Mouse (Mus musculus) natural killer cell, adult 2 months (primary cell): ENCODE data around the gene Tgfb3.
A peak's percentile ranks its signal among the peaks of the same experiment; 100 is the strongest.

Experiments
- DNase-seq, 2 experiments: peaks; one replicate each; pipeline ENCODE4 v3.0.0; 2022; ENCODE audit warnings: low spot score in 2 of 2

Gene Tgfb3

DNA sequence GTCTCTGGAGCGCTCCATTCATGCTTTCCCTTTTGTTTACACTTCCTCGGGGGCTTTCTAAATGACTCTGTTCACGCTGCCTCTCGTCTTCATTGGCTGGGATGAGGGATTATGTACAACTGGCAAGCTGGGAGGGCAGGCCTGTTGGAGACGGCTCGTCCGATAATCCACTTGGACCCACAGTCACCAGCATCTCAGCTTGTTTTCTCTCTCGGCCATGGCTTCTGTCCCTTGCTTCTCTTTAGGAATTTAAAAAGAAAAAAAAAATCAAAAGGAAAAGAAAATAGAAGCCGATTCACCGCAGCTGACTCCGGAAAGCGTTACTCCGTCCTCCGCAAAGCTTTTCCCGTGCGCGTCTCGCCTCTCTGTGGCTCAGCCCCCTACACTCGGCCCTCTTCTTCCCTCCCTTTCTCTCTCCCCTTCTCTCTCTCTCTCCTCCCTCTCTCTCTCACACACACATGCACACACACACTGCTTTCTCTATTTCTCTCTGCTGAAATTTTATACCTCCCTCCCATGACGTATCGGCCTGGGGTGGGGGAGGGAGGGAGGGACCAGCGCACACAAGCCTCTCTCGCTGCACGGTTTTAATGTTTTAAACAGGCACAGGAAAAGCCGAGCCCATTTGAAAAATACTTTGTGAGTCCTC is at the start of gene Tgfb3:
Tgfb3 (minus strand) TSS at position 489 of the 649 bp plus-strand sequence.
- DNase-seq: peak; percentile 11 to 39

DNA sequence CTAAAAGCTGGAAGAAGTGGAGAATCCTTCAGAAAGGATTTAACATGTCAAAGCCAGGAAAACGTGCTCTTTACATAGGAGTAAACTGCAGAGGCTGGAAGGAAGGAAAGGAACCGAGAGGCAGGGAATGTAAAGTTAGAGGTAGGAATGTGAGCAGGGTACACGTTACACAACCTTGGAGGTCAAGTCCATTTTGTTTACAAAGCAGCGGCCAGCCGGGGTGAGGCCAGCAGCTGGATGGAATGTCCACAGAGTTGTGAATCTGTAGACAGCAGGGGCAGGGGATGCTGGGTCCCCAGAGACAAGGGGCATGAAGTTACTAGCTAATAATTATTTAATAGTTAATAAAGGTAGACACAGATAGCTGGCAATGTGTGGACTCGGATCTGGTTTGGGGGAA is 49.3 kb upstream of the Tgfb3 start:
- DNase-seq: no peak

DNA sequence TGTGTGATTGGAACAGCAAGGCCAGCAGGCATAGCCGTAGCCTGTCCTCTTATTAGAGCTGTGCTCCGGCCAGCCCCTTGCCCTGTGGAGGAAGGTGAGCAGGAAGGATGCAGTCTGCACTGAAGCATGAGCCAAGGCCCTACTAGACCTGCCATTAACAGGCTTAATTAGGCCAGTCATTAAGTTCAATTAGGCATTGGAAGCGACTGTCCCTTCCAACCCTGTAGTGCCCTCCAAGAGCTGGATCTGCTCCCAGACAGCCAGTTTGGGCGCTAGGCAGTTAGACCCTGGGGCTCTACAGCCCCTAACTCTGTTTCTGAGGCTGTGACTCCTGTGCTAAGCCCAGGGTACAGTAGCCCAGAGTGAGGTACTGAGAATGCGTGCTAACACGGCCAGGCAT is 45.2 kb upstream of the Tgfb3 start:
- DNase-seq: no peak

DNA sequence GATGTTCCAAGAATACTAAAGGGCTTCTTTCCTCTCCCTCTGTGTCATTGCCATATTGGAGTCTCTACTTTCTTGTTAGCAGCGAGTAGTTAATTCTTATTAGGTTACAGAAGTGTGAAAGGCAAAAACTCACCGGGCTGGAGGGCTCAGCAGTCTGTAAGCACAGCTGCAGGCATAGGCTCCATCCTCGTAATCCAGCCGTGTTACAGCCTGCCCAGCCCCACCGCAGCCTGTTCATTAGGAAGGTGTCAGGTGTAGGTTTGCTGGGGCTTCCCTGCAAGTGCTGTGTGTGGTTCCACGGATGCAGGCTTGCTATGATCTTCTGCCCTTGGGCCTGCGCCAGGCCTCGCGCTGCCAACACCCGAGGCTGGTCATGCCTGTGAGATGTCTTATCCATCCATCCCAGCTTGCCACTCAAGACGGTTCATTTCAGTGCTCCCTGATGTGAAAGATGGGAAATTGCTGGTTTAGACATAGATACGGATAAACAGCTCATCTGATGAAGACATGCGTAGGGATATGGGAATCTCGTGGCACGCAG is 37.5 kb upstream of the Tgfb3 start:
- no peak for DNase-seq

DNA sequence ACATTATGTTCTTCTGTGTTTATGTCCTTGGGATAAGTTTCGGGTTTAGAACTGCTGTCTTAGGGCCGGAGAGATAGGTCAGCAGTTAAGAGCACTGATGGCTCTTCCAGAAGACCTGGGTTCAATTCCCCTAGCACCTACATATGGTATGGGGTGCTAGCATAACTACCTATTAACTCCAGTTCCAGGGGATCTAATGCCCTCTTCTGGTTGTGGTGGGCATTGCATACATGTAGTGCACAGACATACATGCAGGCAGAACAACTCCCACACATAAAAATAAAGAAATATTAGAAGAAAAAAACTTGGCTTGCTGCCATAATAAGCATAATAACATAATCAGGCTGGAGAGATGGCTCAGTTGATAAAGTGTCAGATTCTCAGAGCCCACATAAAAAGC is 31.8 kb upstream of the Tgfb3 start:
- peak in 1 of 2 experiments; percentile 33 for DNase-seq

DNA sequence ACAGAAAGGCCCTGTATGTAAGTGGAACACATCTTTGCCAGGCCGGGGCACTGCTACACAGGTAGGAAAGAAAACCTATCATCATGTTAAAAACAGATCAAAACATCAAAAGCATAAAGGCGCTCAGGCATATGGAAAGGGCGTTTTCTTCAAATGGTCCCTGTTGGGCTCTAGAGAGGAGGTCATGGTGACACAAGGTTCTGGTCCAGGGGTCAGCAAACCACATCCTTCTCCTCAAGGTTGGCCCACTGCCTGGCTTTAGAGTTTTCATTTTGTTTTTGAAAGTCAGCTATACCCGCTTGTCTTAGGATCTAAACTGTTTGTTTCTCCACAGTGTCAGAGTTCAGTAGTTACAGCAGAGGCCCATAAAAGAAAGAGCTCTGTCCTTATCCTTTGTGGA is 30.7 kb upstream of the Tgfb3 start:
- DNase-seq: peak in 1 of 2 experiments; percentile 32

DNA sequence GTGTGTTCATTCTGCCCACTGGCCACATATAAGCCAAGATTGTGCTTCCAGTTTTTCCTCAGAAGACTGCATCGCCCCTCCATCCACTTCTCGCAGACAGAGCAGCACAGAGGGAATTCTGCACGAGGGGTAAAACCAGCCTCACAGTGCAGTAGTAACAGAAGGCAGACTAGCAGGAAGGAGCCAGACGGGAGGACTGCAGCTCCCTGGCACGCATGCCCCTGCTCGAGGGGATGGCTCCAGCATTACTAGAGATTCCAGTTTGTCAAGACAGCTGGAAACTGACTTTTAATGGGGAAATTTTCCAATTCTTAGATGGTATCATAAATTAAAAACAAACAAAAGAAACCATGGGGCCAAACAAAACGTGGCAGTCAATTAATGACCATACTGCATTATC is 28.8 kb upstream of the Tgfb3 start:
- DNase-seq: no peak

DNA sequence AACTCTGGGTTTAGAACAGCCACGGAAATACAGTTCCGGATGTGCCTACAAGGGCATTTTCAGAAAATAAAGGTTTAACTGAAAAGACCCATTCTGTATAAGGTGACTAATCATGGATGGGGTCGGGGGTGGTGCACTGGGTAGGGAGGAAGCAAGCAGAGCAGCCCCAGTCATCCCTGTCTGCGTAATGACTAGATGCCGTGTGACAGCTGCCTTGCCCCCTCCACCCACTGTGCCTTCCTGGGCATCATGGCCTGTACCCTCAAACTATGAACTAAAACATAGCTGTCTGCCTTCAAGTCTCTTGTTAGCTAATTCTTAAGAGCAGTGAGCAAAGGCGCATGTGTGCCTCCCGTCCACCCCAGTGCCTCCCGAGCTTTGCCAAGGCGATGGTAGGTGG is 27.2 kb upstream of the Tgfb3 start:
- no peak for DNase-seq

DNA sequence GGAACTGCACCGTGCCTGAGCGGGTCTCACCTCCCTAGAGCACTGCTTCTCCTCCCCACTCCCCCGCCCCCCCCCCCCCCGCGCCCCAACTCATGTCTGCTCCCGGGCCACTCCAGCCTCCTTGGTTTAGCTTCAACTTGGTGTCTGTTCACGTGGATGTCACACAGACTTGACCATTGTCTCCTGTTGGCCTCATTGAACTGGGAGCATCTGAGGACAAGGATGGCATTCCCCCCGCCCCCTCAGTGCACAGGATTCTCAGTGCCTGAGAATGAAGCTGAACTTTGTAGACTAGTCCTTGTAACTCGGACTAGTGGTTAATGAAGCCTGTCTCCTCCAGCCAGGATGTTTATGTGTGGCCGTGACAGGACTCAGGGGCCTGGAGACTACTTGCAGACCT is 26.7 kb upstream of the Tgfb3 start:
- DNase-seq: no peak

DNA sequence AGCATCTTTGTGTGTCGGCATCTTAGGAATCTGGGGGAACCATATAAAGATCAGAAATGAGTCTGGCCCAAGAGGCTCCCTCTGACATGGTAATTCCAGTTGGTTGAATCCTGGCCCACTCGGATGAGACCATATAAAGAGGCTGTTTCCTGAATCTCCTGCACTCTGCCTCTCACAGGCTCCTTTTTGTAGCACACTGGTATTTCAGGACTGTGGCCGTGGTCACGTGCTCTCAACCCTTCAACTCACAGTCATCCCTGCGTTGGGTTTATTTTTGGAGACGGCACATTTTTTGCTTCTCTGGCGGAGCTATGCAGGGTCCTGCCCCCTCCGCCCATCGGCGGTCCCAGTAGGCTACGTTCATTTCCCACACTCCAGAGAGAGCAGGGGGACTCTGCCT is 25.5 kb upstream of the Tgfb3 start:
- no peak for DNase-seq

DNA sequence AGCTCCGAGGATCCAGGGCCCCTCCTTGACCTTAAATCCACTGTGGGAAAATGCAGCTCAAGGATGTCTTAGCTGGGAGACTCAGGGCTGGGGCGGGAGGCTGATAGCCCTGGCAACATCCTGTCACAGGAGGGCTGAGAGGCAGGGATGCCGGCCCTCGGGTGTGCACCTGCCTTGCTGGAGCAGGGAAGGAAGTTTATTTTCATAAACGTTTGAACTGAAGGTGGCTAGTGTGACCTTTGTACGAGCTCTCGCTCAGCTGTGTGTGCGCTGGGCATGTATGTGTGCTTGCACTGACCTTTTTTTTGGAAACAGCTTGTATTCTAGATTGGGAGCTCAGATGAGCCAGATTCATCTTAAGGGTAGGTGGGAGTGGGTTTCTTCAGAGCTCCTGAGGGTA is 25.0 kb upstream of the Tgfb3 start:
- DNase-seq: no peak

DNA sequence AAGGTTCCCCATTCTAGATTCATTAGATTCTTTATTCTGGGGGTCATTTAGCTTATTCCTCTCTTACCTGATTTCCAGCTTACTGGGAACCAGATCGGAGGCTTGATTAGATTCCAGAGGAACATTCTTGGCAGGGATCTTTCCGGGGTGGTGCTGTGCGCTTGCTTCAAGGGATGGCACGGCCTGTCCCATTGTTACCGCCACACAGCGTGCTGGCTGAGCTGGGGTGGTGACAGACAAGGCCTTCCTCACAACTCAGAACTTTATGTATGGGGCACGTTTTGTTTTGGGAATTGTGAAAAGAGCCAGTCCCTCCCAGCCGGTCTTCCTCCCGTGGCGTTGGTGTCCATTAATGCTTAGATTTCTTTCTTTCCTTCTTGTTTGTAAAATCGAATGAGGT is 24.6 kb upstream of the Tgfb3 start:
- DNase-seq: no peak

DNA sequence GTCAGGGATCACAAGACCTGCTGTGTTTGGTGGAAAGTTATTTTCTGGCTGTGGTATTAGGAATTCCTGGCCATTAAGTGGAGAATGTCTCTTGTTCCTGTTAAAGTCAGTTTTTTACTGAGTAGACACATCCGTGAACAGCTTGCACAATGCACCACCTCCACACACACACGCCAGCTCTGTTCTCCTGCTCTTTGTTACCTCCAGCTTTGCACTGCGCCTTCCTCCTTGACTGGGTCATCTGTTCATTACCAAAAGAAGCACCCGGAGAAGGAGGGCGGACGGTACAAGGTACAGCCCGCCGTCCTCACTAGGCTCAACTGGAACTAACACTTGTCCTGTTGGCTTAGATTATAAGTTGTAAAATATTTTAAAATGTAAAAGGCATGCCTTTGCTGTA is 23.8 kb upstream of the Tgfb3 start:
- no peak for DNase-seq

DNA sequence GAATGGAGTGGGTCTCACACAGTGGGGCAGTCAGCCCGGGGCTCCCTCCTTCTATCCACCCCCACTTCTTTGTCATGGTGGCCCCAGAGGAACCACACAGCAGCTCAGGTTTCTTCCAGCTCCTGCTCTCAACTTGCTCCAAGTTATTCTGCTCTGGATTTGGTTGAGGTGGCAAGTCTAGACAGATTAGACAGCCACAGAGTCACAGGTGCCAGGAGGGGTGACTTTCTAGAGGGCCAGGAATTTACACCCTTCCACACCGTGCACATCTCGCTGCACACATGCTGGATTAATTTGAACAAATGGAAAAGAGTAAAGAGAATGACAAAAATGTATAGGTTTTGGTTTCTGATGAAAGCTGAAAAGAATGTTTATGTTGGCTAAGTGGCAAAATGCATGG is 21.9 kb upstream of the Tgfb3 start:
- no peak for DNase-seq

DNA sequence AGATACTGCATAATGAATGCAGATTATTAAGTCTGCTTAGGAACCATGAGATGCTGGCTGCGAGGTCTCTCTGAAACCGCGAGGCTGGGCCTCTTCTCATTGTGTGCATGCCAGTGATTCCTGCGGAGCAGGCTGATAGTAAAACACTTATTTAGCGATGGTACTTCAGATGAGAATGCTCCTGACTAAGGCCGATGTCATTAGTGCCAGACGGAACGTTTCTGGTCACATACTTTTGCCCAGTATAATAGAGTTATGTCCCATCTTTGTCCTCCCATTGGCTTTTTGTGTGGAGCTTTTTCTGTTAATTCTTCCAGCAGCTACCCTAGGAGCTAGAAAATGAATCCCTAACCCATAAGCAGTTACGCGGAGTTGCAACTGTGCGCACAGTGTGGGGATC is 18.9 kb upstream of the Tgfb3 start:
- no peak for DNase-seq

DNA sequence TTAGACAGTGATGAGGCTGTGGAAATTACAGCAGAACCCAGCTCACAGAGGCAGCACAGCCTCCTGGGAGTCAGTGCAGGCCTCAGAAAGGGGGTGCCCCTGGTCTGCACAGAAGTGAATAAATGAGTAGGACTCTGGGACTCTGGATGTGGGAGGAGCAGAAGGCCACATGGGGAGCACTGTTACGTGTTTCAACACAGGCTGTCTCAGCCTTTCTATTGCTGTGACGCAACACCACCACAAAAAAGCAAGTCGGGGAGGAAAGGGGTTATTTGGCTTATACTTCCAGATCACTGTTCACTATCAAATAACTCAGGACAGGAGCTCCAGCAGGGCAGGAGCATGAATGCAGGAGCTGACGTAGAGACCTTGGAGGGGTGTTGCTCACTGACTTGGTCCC is 17.0 kb upstream of the Tgfb3 start:
- no peak for DNase-seq

DNA sequence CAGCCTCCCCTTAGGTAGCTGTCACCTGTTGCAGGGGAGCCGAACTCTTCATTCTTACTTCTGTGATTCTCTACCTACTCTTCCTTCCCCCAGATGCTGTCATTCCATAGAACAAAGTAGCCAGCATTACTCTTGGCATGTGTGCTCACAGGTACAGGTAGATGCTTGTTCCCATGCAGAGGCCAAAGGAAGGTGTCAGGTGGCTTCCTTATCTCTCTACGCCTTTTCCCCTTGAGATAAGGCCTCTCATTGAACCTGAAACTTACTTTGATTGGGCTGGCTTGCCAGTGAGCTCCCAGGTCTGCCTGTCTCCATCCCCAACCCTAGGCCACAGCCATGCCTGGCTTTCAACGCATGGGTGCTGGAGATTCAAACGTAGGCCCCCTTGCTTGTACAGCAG is 15.2 kb upstream of the Tgfb3 start:
- no peak for DNase-seq

DNA sequence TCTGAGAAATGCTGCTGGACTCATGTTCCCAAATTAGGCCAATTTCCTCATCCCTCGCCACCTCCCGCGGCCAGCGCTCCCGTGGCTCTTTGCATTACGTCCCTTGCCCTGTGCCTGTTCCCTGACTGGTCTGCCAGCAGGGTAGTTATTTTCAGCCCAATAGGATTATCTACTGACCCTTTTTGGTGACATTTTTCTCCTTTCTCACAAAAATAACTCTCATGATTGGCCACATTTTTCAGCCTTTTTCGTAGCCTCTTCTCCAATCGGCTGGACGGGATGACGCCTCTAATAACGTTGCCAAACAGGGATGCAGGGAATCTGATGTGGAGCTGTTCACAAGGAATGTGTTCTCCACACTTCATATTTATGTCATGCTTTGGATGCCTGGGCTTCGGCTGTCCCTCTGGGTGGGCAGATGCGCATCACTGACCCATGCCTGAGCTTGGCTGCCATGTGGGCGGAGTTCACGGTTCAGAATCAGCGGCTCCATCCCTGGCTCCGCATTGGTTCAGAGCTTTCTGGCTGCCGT is 12.8 kb upstream of the Tgfb3 start:
- DNase-seq: no peak

DNA sequence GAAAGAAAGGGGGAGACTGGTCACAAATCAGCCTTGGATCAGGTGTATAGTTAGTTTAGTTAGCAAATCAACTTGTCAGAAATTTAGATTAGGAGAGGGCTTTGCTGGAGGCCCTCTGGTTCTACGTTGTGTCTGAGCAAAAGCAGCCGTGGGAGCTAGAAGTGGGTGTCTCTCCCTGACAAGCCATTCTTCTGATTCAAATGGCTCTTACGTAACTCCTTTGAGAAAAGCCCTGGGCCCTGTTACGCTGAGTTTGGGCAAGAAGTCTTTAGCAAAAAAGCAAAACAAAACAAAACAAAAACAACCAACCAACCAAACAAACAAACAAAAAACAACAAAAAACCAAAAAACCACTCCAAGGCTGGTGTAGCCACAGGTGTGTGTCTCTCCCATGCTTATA is 11.9 kb upstream of the Tgfb3 start:
- no peak for DNase-seq

DNA sequence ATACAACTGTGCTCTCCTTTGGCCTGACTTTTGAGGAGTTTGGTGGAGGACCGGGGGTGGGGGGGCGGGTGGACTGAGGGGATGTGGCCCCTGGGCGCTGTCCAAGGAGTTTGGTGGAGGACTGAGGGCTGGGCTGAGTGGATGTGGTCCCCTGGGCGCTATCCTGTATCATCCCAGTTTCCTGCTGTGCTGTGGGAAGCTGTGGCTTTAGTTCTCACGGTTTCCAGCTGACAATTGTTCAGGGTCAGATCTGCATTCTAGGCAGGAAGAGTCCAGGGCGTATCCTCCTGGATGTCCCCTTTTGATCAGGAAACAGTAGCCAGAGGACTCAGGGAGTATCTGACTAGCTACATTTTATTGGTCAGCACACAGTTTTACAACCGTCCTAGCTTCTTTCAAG is 9.2 kb upstream of the Tgfb3 start:
- DNase-seq: no peak

DNA sequence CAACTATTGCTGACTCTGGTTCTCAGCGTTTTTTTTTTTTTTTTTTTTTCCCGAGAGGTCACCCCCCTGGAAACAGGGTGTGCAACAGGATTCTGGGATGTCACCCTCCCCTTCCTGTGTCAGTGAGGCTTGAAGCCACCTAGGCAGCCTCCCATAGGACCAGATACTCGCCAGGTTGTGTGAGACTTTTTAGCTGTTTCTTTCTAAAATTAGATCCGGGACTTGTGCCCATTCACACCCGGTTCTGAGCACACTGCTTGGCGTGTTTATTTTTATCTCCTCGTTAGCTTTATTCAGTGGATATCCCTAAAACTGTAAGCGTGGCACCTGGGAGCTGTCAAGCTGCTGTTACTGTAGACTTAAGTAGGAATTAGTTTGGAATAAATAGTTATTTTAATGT is 7.7 kb upstream of the Tgfb3 start:
- no peak for DNase-seq

DNA sequence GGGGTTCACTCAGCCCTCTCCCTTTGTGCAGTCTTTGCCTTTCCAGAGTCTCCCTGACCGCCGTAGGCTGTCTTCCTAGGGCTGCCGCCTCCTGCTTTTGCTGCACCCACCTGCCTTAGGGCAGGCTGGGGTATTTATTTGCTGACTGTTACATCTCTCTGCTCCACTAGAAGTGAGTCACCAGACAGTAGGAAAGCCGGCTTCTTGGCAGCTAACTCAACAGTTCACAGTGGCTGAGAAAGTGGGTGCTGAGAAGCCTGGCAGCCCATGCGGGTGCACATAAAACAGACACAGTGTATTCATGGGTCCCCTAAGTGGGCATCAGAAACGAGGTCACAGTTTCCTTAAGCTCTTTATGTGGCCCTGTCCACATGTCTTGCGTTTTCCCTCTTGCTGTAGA is 7.0 kb upstream of the Tgfb3 start:
- no peak for DNase-seq

DNA sequence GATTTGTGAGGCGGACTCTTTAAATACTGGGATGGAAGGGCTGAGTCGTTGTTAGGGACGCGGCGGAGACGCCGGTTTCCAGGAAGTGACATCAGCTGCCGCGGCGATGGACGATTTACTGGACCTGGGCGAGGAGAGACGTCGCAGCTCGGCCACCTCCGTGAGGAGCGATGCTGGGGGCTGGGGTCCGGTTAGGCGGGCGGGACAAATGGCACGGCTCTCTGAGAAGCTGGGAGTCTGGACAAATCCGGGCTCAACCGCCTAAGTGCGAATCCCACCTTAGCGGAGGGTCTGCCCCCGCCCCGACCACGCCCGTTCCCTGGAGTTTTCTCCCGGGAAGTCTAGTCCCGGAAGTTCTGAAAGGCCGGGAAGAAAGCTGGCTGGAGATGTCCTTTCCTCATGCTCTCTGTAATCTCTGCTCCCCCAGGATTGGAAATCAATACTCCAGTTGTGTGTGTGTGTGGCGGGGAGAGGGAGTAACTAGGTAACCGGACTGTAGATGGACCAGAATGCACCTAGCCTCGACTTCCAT is 3.7 kb upstream of the Tgfb3 start, which contains the start of gene Ift43:
Ift43 (plus strand) TSS at position 61 of the 532 bp plus-strand sequence.
- peak; percentile 24 to 35 for DNase-seq
